Mouse (Mus musculus): Measurements from ENCODE around the gene Eng.

Eng gene

GRCm38 (mm10) chr2:32731911-32732310 lies 85.5 kb downstream of the Eng start:
- no peak for DNase-seq (ENCODE audit: low read depth, low spot score)
